Mouse (Mus musculus) kidney, adult 9 months (tissue): Measurements from ENCODE around the gene St3gal3.

Experiments
- DNase-seq: peaks from one replicate; pipeline ENCODE4 v3.0.0; 2022

Gene St3gal3

DNA sequence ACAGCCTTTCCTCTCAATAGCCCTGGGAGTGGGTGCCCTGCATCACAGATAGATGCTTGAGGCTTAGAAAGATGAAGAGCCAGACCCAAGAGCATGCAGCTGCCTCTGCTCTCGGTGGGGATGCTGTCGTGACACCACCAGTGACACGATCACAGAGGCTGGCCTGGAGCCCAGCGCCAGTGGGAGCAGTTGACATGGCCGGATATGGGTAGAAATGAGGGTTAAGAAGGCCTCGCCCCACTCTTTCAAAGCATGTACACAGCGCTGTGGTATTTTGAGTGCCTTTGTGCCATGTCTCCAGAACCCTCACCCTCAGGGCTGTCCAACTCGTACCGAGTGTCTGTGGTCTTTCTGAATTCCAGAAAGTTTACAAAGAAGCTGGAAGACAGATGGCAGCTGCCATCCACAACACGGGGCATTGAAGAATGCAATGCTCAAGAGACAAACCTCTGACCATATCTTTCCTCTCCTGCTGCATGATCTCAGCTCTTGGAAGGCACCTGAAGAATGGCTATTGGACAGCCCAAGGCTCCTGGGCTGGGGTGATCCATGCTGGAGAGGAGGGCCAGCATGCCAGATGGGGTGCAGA is 118.3 kb downstream of the St3gal3 start:
- no peak for DNase-seq

DNA sequence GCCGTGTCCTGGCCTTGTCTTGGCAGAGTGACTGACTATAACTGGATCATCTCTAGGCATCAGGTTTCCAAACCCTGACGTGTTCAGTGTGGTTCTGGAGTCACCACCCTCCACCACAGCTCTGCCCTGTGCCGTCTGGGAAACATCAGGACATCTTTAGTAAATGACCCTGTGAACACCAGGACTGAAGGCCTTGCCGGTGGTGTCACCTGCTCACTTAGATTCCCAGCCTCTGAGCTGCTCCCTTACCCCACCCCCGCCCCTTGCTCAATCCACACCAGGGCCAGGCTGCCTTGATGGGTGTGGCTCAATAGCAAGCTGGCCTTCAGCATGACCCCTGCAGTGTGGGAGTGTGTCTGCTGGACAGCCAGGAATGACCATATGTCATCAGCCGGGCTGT is 119.1 kb downstream of the St3gal3 start:
- DNase-seq, result no peak

DNA sequence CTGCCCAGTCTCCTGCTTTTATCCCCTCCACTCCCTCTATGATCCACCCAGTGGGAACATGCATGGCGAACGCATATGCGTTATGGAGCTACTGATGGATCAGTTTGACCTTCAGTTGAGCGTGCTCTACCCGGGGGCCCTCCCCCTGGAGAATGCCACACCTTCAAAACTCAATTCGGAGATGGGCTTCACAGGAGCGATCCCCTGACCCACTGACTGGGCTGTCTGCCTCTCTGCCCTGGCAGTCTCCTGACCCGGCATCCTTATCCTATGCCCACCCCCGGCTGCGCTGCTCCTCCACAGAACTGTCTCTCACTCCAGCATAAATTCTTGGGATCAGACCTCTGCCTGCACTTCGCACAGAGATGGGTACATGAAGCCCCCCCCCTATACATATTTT is 119.6 kb downstream of the St3gal3 start:
- no peak for DNase-seq

DNA sequence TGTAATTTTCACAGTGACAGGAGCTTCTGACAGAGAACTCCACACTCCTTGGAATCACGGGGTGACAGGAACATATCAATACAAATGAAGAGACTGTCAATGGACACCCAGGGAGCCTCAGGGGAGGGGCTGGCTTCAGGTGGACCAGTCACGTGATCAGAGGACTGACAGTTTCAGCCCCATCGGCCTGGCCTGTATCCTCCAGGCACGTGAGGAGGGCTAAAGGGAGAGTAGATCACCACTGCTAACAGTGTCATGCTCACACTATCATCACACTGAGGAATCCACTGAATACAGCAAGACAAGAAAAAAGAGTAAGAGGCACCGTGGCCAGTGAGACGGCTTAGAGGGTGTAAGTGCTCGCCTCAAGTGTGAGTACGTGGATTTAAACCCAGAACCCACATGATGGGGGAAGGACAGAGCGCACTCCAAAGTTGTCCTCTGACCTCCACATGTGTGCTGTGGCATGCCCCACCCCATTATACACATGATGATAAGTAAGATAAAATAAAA is 124.0 kb downstream of the St3gal3 start:
- DNase-seq, result no peak

DNA sequence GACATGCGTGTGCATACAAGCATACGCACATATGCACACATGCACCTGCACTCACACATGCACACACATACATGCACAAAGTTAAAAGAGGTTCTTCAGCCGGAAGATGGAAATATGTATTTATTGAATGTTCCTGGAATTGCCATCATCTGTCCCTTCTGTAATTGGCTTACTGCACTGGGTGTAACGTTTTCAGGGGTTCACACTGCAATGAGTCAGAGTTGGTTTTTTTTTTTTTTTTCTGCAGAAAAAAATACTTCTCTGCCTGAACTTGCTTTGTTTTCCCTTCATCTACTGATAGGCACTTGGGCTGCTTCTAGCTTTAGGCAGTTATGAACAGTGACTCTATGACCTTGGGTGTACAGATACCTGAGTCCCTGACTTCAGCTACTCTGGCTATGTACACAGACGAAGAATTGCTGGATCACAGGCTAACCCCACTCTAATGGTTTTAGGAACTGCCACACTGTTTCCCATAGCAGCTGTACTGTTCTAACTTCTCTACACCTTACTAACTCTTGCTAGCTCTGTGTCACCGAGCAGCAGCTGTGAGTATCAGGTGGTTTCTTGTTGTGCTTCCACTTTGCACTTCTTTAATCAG is 126.2 kb downstream of the St3gal3 start:
- no peak for DNase-seq

DNA sequence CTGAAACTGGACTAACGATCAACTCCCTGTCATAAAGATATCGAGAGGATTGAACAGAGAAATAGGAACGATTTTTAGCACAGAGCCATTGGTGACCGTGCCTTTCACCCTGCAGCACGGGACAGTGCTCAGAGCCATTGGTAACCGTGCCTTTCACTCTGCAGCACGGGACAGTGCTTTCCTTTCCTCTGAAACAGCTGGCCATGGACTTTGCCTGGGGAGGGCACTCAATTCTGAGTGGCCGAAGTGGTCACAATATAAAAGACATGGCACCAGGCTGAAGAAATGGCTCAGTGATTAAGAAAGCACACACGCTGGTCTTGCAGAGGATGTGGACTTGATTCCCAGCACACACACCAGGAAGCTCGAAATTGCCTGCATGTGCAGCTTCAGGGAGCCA is 133.4 kb downstream of the St3gal3 start:
- peak; percentile 69 for DNase-seq

DNA sequence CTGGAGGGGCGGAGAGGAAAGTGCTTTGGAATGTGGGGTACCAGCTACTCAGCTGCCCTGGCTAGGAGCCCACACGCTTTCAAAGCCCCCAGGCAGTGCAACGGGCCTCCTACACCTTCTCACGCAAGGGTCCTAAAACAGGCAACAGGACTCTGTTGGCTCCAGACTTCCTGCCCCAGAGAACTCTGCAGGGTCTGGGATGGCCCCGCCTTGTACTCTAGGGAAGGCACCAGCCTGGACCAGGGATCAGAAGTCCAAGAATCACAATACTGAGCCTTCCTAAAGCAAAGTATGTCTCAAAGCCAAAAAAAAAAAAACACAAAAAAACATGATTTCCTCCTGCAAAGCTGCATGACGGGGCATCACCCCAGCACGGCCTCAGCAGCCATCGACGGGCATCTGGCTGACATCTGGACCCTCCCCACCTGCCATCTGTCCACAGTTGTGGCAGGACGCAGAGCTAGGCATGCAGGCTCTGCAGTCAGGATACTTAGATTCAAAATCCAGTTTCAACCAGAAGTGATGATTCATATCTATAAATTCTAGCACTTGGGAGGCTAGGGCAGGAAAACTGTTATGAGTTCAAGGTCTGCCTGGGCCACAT is 134.0 kb downstream of the St3gal3 start:
- DNase-seq, result peak; percentile 71

DNA sequence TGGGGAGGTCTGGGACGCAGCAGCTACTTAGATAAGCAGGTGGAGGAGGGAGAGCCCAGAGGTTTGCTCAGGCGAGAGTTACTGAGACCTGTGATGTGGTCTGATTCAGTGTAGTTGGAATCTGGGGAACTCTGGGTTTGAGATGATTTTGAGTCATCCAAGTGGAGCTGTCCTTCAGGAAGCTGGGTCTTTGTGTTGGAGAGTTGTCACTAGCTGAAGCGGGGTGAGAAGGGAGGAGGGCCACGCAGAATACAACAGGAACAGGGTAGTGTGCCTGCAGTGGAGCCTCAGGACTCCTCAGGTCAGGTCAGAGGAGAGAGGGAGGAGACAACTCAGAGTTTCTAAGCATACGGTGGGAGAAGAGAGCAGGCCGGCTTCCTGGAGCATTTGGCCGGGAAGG is 134.8 kb downstream of the St3gal3 start:
- DNase-seq, result no peak

DNA sequence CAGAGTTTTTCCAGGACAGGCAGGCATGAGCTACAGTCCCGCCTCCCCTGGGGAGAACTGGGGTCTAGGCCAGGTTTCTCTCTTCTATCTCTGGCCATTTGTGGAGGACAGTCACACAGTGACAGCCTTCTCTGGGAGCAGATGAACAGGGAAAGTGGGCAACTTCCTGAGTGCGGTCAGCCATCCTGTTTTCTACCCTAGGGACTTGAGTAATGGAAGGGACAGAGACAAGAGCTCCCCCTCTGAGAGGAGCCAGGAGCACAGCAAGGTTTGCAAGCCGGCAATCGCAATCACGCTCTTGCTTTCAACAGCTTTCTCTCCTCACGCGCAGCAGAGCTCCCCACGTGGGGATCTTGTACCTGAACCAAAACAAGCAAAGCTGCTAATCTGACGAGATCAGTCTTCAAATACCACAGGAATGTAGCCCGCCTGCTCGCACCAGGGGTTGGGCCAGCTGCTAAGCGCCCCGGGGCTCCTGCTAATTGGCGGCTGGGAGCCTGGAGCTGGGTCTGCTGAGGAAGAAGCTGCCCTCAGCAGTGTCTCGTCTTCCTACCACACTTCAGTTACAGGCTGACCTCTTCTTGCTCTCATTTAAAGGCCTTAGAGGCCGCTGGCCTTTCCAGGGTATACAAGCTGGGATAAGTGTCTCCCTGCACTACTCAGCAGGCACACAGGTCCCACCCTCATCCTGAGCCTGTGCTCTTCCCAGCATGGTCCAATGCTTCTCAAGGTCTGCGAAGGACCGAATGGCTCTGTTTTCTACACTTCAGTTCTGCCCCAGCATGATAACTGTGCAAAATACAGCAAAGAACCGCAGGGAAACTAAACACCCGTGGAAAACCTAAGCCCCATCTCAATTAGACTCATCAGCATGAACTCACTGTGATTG is 137.1 kb downstream of the St3gal3 start:
- peak; percentile 54 for DNase-seq

DNA sequence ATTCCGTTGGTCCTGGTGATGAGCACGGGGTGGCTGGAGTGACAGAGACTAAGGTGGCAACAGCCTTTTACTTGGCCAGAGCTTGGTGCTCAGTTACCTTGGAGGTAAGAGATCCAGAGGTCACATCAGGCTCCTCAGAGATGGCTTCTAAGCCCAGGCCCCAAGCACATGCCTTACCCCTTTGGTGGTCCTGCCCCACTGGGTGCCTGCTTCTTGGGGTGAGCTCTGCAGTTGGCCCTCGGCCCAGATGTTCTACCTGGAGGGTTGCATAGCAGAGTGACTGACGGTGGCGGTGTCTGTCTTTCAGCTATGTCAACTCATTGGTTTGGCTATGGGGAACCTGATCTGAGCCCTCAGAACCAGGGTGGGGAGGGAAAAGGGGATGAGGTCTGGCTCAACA is 138.0 kb downstream of the St3gal3 start:
- no peak for DNase-seq

DNA sequence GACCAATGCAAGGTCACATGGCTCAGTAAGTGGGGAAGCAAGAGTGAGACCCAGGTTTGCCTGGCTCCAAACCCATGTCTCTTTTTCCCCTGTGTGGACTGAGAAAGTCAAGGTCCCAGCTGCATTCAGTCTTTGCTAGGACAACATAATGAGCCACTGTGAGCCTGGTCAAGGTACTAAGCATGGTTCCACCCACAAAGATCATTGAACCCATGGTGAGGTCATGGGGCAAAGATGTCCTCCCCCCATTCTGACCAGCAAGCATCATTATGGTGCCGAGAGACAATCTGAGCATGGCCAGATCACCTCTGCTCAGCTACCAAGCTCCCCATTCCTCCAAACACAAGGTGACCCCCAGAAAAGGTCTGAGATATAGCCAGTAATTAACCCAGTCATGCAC is 139.3 kb downstream of the St3gal3 start:
- DNase-seq, result peak; percentile 56

DNA sequence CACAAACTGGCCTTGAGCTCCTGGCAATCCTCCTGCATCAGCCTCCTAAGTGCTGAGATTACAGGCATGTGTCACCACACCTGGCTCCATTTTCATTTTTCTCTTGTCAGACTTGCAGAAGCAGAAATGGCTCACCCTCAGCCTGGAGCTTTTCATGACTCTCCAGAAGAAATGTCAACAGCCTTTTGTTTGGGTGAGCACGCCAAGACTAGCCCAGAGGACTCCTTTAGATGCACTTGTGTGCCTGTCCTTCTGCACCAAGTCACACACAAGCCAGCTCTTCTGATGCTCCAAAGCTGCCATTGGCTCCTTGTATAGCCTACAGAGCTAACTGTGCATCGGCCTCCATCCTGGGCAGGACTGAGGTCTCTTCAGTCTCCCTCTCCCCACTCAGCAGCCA is 141.3 kb downstream of the St3gal3 start:
- no peak for DNase-seq

DNA sequence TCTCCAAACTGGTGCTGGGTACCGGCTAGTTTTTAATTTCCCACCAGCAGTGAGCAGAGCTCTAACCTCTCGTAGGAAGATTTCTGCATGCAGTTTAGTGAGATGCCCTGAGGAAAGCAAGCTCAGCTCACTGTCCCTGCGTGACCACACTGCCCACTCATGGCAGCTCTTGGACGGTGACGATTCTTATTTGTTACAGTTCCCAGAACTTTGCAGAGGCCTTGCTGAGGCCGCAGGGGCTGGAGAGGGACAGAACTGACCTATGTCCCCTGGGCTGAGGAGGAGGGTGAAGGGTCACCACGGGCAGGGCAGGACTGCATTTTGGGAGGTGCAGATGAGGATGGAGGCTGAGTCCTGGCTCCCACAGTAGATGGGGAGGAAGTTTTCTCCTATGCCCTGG is 141.8 kb downstream of the St3gal3 start:
- no peak for DNase-seq

DNA sequence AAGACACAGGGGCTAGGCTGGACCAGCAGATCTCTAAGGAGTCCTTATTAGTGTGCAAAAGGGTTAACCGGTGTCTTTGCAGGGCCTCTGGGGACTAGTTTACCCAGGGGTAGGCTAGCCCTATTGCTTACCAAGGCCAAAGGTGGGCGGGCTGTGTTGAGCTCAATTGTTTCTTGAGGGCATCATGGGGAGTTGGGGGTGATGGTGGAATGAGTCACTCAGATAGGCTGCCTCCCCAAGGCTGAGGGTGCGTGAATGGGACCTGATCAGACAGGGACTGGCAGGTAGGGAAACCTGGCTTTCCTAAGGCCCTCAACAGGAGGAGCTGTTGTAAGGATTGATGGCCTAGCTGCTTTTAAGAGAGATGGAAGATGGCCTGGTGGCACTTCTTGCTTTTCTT is 142.7 kb downstream of the St3gal3 start:
- DNase-seq, result no peak

DNA sequence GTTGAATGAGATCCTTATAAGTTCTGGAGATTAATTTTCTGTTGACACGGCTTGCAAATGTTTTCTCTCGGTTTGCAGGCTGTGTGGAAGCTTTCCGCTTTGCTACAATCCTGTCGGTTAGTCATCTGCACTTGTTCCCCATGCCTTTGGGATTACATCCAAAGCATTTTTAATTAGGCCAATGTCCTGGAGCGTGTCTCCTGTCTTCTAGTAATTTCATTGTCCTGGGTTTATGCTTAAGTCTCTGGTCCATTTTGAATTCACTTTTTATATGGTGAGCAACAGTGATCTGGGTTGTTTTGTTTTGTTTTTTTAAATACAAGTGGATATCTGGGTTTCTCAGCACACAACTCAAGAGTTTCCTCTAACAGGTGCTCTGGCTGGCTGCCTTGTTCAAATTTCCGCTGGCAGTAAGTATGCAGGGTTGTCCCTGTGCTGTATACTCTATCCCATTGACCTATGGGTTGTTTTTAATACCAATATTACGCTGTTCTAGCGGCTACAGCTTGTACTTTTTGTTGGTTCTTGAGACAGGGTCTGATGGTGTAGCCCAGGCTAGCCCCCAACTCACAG is 143.6 kb downstream of the St3gal3 start:
- DNase-seq, result no peak

DNA sequence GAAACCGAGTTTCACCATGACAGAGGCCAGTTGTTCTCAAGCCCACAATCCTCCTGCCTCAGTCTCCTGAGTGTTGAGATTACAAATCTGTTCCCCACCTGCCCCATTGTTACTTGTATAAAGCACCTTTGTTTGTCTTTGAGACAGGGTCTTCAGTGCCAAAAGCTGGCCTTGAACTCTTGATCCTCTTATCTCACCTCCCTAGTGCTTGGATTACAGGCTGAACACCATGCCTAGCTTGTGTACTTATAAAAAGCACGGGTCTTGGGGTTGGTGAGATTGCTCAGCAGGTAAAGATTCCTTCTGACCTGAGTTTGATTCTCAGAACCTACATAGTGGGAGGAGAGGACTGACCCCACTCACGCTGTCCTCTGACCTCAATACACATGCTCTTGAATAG is 144.1 kb downstream of the St3gal3 start:
- DNase-seq, result no peak

DNA sequence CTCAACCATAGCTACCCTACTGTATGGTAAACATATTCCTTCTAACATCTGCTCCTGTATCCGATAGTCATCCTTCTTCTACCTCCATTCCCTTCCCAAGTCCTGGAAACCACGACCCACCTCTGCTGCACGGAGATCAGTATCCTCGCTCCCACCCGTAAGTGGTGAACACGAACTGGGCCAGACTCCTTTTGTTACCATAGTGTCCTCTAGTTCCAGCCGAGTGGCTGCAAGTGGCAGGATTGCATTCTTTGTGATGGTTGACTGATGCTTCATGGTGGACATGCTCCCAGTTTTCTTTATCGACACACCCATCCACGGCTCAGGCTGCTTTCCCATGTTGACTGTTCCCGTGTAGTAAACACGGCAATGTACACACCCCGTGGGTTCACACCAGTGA is 144.9 kb downstream of the St3gal3 start:
- DNase-seq, result no peak

DNA sequence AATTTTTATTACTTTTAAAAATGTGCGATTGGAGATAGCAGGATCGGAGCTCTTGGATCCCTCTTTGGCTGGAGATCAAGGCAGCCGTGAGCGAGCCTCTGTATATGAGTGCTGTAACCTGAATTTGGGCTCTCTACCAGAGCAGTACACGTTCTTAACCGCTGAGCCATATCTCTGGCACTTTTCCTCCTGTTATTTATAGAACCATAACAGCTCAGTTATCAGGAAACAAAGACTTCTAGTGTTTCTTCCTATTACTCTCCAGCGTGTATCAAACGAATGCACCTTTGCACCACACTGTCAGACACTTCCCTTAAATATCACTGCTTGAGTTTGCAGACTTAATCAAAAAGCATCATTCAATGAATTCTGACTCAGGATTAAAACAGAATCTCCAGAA is 147.9 kb downstream of the St3gal3 start:
- DNase-seq, result no peak

DNA sequence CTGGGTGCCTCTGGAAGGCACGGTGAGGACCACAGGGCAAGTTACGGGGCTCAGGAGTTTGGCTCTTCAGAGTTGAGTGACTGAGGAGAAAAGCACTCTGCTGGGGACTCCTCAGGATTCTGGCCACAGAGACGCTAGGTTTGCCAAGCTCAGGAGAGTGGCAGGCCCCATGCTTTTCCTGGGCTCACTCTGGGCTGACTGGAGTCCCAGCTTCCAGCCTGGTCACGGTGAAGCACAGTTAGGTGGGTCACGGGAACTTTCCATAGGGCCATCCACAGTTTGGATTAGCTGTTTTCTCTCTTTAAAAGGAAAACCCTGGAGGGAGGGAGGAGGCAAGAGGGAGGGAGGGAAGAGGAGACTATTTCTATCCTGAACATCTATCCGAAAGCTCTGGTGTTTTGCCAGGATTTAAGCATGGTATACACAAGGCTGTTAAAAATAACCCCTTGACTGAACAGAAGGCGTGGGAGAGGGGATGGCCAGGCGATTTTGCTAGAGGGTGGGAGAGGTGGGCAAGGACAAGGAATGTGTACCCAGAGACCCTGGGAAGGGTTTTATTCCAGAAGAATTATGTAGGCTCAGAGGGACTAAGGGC is 149.6 kb downstream of the St3gal3 start:
- DNase-seq, result no peak

DNA sequence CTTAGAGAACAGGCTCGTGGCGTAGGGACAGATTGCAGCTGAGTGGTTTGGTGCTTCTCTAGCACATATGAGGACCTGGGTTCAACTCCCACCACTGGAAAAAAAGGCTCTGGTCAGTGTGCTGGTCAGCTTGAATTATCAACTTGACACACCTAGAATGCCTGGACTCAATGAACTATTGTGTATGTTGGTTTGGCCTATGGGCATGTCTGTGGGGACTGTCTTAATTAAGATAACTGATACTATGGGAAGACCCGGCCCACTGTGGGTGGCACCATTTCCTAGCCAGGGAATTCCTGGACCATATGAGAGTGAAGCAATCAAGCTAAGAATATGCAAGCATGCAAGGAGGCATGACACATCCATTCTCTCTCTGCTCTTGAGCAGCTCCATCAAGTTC is 150.5 kb downstream of the St3gal3 start:
- DNase-seq, result no peak

DNA sequence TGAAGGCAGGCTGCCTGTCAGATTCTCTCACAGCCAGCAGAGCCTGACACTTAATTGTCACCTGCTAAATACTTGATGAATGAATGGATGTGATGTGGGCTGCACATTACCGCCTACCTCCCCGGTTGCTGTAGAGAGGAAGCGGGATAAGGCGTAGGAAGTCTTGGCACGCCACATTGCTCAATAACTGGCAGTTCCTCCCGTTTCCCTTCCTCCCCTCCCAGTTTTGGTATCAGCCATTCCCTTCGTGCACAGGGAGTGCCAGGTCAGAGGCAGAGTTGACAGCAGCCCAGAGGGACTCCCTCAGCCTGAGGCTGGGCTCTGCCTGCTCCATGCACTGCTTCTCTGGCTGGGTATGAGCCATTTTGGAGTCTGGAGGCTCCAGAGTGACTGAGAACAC is 152.0 kb downstream of the St3gal3 start:
- DNase-seq, result no peak

DNA sequence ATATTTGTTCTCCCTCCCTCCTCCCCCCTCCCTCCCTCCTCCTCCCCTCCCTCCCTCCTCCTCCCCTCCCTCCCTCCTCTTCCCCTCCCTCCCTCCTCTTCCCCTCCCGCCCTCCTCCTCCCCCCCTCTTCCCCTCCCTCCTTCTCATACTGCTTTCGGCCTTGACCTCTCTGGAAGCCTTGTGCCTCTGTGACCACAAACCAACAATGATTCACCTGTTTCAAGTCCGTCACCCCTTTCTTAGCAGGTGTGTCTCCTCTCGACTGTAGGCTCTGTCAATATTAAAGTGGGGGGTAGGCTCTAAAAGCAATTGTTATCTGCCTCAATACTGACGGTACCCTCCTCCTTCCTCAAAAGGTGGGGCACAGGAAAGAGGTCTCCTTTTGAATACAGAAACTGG is 153.2 kb downstream of the St3gal3 start:
- DNase-seq, result no peak

DNA sequence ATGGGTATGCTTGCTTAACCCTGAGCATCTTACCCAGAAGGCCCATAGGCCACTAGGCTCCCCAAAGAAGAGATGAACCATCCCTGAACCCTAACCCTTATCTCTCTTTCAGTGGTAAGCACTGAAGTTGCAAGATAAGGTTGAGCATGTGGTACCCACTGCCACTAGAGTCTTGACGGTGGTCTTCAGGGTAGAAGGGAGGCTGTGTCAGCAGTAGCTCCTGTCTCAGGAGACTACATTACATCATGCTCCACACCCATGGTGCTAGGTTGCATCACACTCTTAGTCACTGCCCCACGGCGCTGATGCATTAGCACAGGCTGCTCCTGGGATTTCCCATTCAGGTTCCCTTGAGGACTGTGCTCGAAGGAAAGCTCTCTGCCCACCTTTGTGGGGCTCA is 154.6 kb downstream of the St3gal3 start:
- DNase-seq, result no peak
